Mouse (Mus musculus) kidney, embryonic 16.5 days (tissue): ENCODE measurements at regions not wholly inside any gene's neighbourhood (a gene's known extent, or its start where the extent isn't known, plus 50 kb on each side); places are given as distances from the start of the nearest gene placed in this dataset.

Source experiments
- ATAC-seq: fragments of 200-750 bp; cut with Nextera tagmentation; 2 replicates; pipeline ENCODE4 v1.8.0; 2017; ENCODE audit warnings: moderate TSS enrichment; ENCODE audit not compliant: low FRiP score, low TSS enrichment
- H3K27ac ChIP-seq: fragments of 300-500 bp; sonication (generic); 2 replicates; pipeline ENCODE4 v1.5.1; 2014; ENCODE audit warnings: low read length
- H3K27me3 ChIP-seq: fragments of 300-500 bp; sonication (generic); 2 replicates; pipeline ENCODE4 v1.6.1; 2014; ENCODE audit warnings: low read length, control low read depth, mixed read lengths; ENCODE audit not compliant: insufficient read depth
- H3K36me3 ChIP-seq: fragments of 300-500 bp; sonication (generic); 2 replicates; pipeline ENCODE4 v1.6.1; 2014; ENCODE audit warnings: low read length, control low read depth, mixed read lengths; ENCODE audit not compliant: insufficient read depth
- H3K4me1 ChIP-seq: fragments of 300-500 bp; sonication (generic); 2 replicates; pipeline ENCODE4 v1.6.1; 2014; ENCODE audit warnings: low read length, control low read depth, mixed read lengths; ENCODE audit not compliant: insufficient read depth
- H3K4me2 ChIP-seq: fragments of 300-500 bp; sonication (generic); replicated peaks from 2 replicates; pipeline ENCODE4 v1.6.1; 2014; ENCODE audit warnings: low read depth, low read length
- H3K4me3 ChIP-seq: fragments of 300-500 bp; sonication (generic); 2 replicates; pipeline ENCODE4 v1.5.1; 2014; ENCODE audit warnings: mild to moderate bottlenecking, low read length
- H3K9ac ChIP-seq: fragments of 300-500 bp; sonication (generic); replicated peaks from 2 replicates; pipeline ENCODE4 v1.6.1; 2014; ENCODE audit warnings: low read length
- H3K9me3 ChIP-seq: fragments of 300-500 bp; sonication (generic); 2 replicates; pipeline ENCODE4 v1.6.1; 2016; ENCODE audit warnings: low read length, control low read depth
- WGBS: fragments of 180-500 bp; shearing (Covaris S2); extraction: QIAGEN DNeasy Blood & Tissue Kit; methylation state at CpG from one replicate; pipeline ENCODE4 v1.1.7; 2014; 5-methylcytosine and 5-hydroxymethylcytosine counted together

GRCm38 (mm10) chr11:17764146-17764545, 189.5 kb downstream of the Etaa1 start:
- H3K27me3 ChIP-seq = no peaks in the 10 kb centered on the region
- no peaks in the 10 kb centered on the region for H3K9me3 ChIP-seq
- no peaks in the 10 kb centered on the region for H3K36me3 ChIP-seq
- H3K4me2 ChIP-seq = no peak overlapping the region
- H3K4me3 ChIP-seq = no peak overlapping the region
- H3K27ac ChIP-seq = no peak overlapping the region
- H3K4me1 ChIP-seq = peaks cover 6% of the 10 kb centered on the region; the same call in 1 of the 2 replicates
- no peak for ATAC-seq
- H3K9ac ChIP-seq = no peak overlapping the region

GRCm38 (mm10) chr11:17768345-17768759, 185.3 kb downstream of the Etaa1 start:
- Histone ChIP-seq H3K4me3 (no peak overlapping the region), H3K9ac (no peak overlapping the region), H3K27ac (peak overlapping the region; percentile 27; the same call in 1 of the 2 replicates), H3K4me2 (no peak overlapping the region), H3K4me1 (peaks cover 8% of the 10 kb centered on the region; the same call in 1 of the 2 replicates), H3K27me3 (no peaks in the 10 kb centered on the region), H3K36me3 (no peaks in the 10 kb centered on the region), H3K9me3 (no peaks in the 10 kb centered on the region)
- ATAC-seq = peak; percentile 65; the same call in 1 of the 2 replicates

GRCm38 (mm10) chr11:17768837-17769466, 184.7 kb downstream of the Etaa1 start:
- Histone ChIP-seq H3K36me3 (no peaks in the 10 kb centered on the region), H3K9ac (no peak overlapping the region), H3K4me2 (no peak overlapping the region), H3K4me3 (no peak overlapping the region), H3K27me3 (no peaks in the 10 kb centered on the region), H3K27ac (peak overlapping the region; percentile 30; the same call in 1 of the 2 replicates), H3K9me3 (no peaks in the 10 kb centered on the region), H3K4me1 (peaks cover 8% of the 10 kb centered on the region; the same call in 1 of the 2 replicates)
- no peak for ATAC-seq
- 43% methylated on average over 4 of the region's 4 CpGs for WGBS

GRCm38 (mm10) chr11:17797632-17798031, 156.0 kb downstream of the Etaa1 start:
- Histone ChIP-seq H3K9me3 (no peaks in the 10 kb centered on the region), H3K27me3 (no peaks in the 10 kb centered on the region), H3K27ac (no peak overlapping the region), H3K4me3 (no peak overlapping the region), H3K36me3 (no peaks in the 10 kb centered on the region), H3K9ac (no peak overlapping the region), H3K4me2 (no peak overlapping the region), H3K4me1 (no peaks in the 10 kb centered on the region)
- ATAC-seq = no peak

GRCm38 (mm10) chr11:17807851-17808250, 145.8 kb downstream of the Etaa1 start:
- WGBS = 86% methylated on average over 3 of the region's 3 CpGs
- H3K4me3 ChIP-seq = no peak overlapping the region
- H3K9ac ChIP-seq = no peak overlapping the region
- no peak for ATAC-seq
- no peak overlapping the region for H3K27ac ChIP-seq
- H3K9me3 ChIP-seq = no peaks in the 10 kb centered on the region
- H3K27me3 ChIP-seq = no peaks in the 10 kb centered on the region
- H3K4me1 ChIP-seq = no peaks in the 10 kb centered on the region
- H3K4me2 ChIP-seq = no peak overlapping the region
- H3K36me3 ChIP-seq = no peaks in the 10 kb centered on the region

DNA sequence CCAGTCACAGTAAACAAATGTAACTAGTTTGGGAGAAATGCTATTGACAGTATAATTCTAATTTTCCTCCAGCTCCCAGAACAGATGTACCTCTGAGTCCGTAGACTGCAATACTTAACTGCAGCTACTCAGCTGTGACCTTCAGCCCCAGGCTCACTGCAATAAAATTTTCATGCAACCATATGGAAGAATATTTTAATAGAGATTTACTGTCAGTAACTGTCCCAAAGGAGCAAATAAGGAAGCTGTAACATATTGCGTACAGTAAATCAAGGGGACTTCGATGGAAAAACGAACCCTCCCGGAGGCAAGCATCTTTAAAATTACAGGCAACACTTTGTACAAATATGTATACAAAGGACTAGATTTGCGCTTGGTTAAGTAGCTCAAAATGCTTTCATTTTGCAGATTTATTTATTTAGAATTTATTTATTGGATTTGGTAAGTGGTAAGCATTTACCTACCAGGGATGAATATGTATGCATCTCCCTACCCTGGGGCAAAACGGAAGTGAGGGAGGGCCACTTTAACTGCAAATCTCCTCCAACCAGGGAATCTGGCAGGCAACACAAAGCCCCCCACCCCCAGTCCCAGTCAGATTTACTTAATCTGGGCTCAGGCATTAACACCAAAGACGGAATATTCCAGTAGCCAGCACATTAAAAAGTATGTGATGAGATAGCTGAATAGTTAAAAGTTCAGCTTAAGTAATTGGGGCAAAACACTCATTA, 141.7 kb downstream of the Etaa1 start:
- H3K4me3 ChIP-seq = no peak overlapping the region
- H3K27me3 ChIP-seq = no peaks in the 10 kb centered on the region
- H3K9me3 ChIP-seq = no peaks in the 10 kb centered on the region
- WGBS = 55% methylated on average over 8 of the region's 8 CpGs
- no peak for ATAC-seq
- H3K36me3 ChIP-seq = no peaks in the 10 kb centered on the region
- H3K4me1 ChIP-seq = no peaks in the 10 kb centered on the region
- no peak overlapping the region for H3K27ac ChIP-seq
- H3K4me2 ChIP-seq = no peak overlapping the region
- no peak overlapping the region for H3K9ac ChIP-seq

DNA sequence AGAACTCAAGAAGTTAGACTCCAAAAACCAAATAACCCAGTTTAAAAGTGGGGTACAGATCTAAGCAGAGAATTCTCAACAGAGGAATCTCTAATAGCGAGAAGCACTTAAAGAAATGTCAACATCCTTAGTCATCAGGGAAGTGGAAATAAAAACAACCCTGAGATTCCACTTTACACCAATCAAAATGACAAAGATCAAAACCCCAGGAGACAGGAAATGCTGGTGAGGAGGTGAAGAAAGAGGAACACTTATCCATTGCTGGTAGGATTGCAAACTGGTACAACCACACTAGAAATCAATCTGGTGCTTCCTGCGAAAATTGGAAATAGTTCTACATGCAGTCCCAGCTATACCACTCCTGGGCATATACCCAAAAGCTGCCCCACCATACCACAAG, 111.0 kb downstream of the Etaa1 start:
- no peak overlapping the region for H3K9ac ChIP-seq
- H3K27me3 ChIP-seq = no peaks in the 10 kb centered on the region
- H3K27ac ChIP-seq = no peak overlapping the region
- H3K36me3 ChIP-seq = no peaks in the 10 kb centered on the region
- H3K4me3 ChIP-seq = no peak overlapping the region
- H3K4me2 ChIP-seq = no peak overlapping the region
- no peaks in the 10 kb centered on the region for H3K4me1 ChIP-seq
- 62% methylated on average over 2 of the region's 2 CpGs for WGBS
- H3K9me3 ChIP-seq = no peaks in the 10 kb centered on the region
- ATAC-seq = no peak

DNA sequence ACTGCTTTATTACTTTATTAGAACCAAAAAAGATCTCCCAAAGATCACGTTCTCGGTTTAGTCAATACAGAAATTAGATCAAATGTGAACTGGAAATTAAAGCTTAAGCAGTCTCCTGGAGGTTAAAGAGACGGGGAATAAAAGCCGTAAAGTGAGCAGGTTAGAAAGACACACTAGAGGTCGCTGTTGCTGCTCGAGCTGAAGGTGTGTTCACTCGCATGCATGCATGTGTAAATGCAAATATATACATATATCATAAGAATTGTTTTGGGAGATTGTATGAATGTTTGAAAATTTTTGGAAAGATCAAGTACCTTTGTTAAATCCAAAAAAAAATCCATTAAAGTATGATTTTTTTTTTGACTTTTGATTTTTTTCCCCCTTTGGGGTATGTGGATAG, 101.3 kb downstream of the Etaa1 start:
- Histone ChIP-seq H3K4me2 (no peak overlapping the region), H3K9me3 (no peaks in the 10 kb centered on the region), H3K27me3 (no peaks in the 10 kb centered on the region), H3K36me3 (no peaks in the 10 kb centered on the region), H3K4me3 (no peak overlapping the region), H3K4me1 (0 out of 2 replicates have a peak, but pooled peaks cover 3% of the 10 kb centered on the region), H3K9ac (no peak overlapping the region), H3K27ac (no peak overlapping the region)
- WGBS = 62% methylated on average over 7 of the region's 7 CpGs
- ATAC-seq = no peak

GRCm38 (mm10) chr11:17853246-17853804, 100.3 kb downstream of the Etaa1 start:
- H3K9ac ChIP-seq = no peak overlapping the region
- H3K4me2 ChIP-seq = no peak overlapping the region
- no peaks in the 10 kb centered on the region for H3K9me3 ChIP-seq
- no peak for ATAC-seq
- no peaks in the 10 kb centered on the region for H3K36me3 ChIP-seq
- no peaks in the 10 kb centered on the region for H3K27me3 ChIP-seq
- no peak overlapping the region for H3K27ac ChIP-seq
- 70% methylated on average over 8 of the region's 8 CpGs for WGBS
- H3K4me1 ChIP-seq = 0 out of 2 replicates have a peak, but pooled peaks cover 3% of the 10 kb centered on the region
- no peak overlapping the region for H3K4me3 ChIP-seq

DNA sequence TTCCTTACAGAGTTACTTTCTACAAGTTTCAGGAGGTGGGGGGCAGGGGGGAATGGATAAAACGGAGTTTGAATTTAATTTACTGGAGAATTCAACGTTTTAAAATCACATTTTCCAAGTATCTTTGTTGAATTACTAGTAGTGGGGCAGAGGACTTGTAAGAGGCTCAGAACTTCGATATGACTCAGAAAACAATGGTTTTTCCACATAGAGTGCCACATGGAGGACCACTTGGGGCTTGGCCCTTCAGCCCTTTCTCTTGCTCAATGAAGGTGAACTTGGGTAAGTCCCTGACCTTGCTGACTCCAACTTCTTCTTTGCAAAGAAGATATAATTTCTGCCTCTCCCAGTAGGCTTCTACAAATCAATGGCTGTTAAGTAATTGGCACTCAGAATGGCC, 99.8 kb downstream of the Etaa1 start:
- Histone ChIP-seq H3K9ac (no peak overlapping the region), H3K27me3 (no peaks in the 10 kb centered on the region), H3K36me3 (no peaks in the 10 kb centered on the region), H3K9me3 (no peaks in the 10 kb centered on the region), H3K4me3 (no peak overlapping the region), H3K27ac (no peak overlapping the region), H3K4me1 (0 out of 2 replicates have a peak, but pooled peaks cover 3% of the 10 kb centered on the region), H3K4me2 (no peak overlapping the region)
- 63% methylated on average over 3 of the region's 3 CpGs for WGBS
- ATAC-seq = no peak
